Mouse (Mus musculus) heart, postnatal 0 days (tissue): ENCODE measurements around the gene Fgfr2. TPM values are rescaled to one million over a fixed set of nuclear protein-coding genes. Genes with fewer than 3 reads are reported as not detected.

Experiments
- ATAC-seq: fragments of 200-750 bp; cut with Nextera tagmentation; 2 replicates; pipeline ENCODE4 v1.8.0; 2017; ENCODE audit warnings: low read depth, moderate number of reproducible peaks, moderate library complexity; ENCODE audit not compliant: insufficient read depth
- DNase-seq: peaks from one replicate; pipeline ENCODE4 v3.0.0-alpha.2; 2016; ENCODE audit warnings: low spot score
- H3K27ac ChIP-seq: fragments of 300-500 bp; sonication (generic); 2 replicates; pipeline ENCODE4 v1.5.1; 2014; ENCODE audit warnings: low read depth, mild to moderate bottlenecking
- H3K27me3 ChIP-seq: fragments of 300-500 bp; sonication (generic); 2 replicates; pipeline ENCODE4 v1.6.1; 2014; ENCODE audit warnings: low read length, mixed read lengths; ENCODE audit not compliant: control insufficient read depth, insufficient read depth
- H3K36me3 ChIP-seq: fragments of 300-500 bp; sonication (generic); replicated peaks from 2 replicates; pipeline ENCODE4 v1.6.1; 2014; ENCODE audit warnings: low read length, mixed read lengths; ENCODE audit not compliant: control insufficient read depth, insufficient read depth
- H3K4me1 ChIP-seq: fragments of 300-500 bp; sonication (generic); 2 replicates; pipeline ENCODE4 v1.6.1; 2014; ENCODE audit warnings: antibody characterized with exemption; ENCODE audit not compliant: control insufficient read depth, insufficient read depth
- H3K4me2 ChIP-seq: fragments of 300-500 bp; sonication (generic); 2 replicates; pipeline ENCODE4 v1.6.1; 2014; ENCODE audit warnings: low read depth, mild to moderate bottlenecking, low read length, moderate library complexity
- H3K4me3 ChIP-seq: fragments of 300-500 bp; sonication (generic); 2 replicates; pipeline ENCODE4 v1.5.1; 2014; ENCODE audit warnings: low read depth, low read length
- H3K9ac ChIP-seq: fragments of 300-500 bp; sonication (generic); replicated peaks from 2 replicates; pipeline ENCODE4 v1.6.1; 2014; ENCODE audit warnings: low read depth, low read length, mixed read lengths
- H3K9me3 ChIP-seq: fragments of 300-500 bp; sonication (generic); replicated peaks from 2 replicates; pipeline ENCODE4 v1.6.1; 2016; ENCODE audit warnings: low read length; ENCODE audit not compliant: control insufficient read depth
- CTCF ChIP-seq: IDR thresholded peaks from 2 replicates; pipeline ENCODE4 v1.5.1; 2016; ENCODE audit warnings: antibody characterized with exemption, control low read depth, low read depth
- EP300 ChIP-seq: IDR thresholded peaks from 2 replicates; pipeline ENCODE4 v1.6.1; 2016; ENCODE audit warnings: antibody characterized with exemption, low read depth
- WGBS: fragments of 180-500 bp; shearing (Covaris S2); extraction: QIAGEN DNeasy Blood & Tissue Kit; methylation state at CpG from one replicate; pipeline ENCODE4 v1.1.7; 2014; 5-methylcytosine and 5-hydroxymethylcytosine counted together
- polyA plus RNA-seq: library from polyadenylated mRNA; unstranded; fragments of >200 nt; fragmentation: Nextera tagmentation; extraction: Ambion mirVana; gene quantifications from 2 replicates; pipeline ENCODE4 v1.2.1, GENCODE M21; 2015
- total RNA-seq: library from RNA; depleted of rRNA; stranded (reverse); fragments of >200 nt; gene quantifications from 2 replicates; pipeline ENCODE4 v1.2.3, GENCODE M21; 2014; ENCODE audit warnings: low replicate concordance

Fgfr2 gene
- total and polyA plus RNA-seq, 2 experiments from 2014 or later: 3.8 to 11.5 TPM

- WGBS: 44% methylated on average over 8 of the region's 8 CpGs
- DNase-seq: no peak
Observed at GRCm38 (mm10) chr7:131477140-131477539, 1646.0 kb downstream of the Fgfr2 start.

GRCm38 (mm10) chr7:131471551-131471950 lies 1651.6 kb downstream of the Fgfr2 start:
- DNase-seq: no peak
- no peak for ATAC-seq
- Histone ChIP-seq H3K27me3 (no peaks in the 10 kb centered on the region), H3K36me3 (no peaks in the 10 kb centered on the region), H3K4me3 (no peak overlapping the region), H3K27ac (no peak overlapping the region), H3K9ac (no peak overlapping the region), H3K4me2 (no peak overlapping the region), H3K9me3 (no peaks in the 10 kb centered on the region), H3K4me1 (no peaks in the 10 kb centered on the region)
- TF ChIP-seq CTCF (no peak), EP300 (no peak)
- WGBS: 81% methylated on average over 5 of the region's 5 CpGs

More at GRCm38 (mm10) chr7:131477140-131477539, 1646.0 kb downstream of the Fgfr2 start:
- Histone ChIP-seq H3K27me3 (no peaks in the 10 kb centered on the region), H3K9ac (no peak overlapping the region), H3K4me1 (no peaks in the 10 kb centered on the region), H3K9me3 (no peaks in the 10 kb centered on the region), H3K4me3 (no peak overlapping the region), H3K36me3 (no peaks in the 10 kb centered on the region), H3K4me2 (no peak overlapping the region), H3K27ac (no peak overlapping the region)
- TF ChIP-seq CTCF (no peak), EP300 (no peak)
- no peak for ATAC-seq

DNA sequence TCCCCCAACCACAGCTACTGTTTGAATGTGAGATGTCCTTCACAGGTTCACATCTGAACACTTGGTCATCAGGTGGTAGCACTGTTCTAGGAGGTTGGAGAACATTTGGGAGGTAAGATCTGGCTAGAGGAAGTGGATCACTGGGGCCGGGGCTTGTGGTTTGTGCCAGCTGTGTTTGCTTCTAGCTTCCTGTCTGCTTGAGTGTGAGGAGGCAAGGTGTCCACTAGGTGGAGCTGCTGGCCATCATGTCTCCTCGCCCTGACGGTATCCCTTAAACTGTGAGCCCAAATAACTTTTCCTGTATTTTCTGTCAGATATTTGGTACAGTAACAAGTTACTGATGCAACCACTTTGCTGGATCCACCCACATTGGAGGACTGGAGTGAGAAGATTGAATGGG lies 1653.6 kb downstream of the Fgfr2 start:
- ATAC-seq (no peak), DNase-seq (no peak)
- Histone ChIP-seq H3K4me1 (no peaks in the 10 kb centered on the region), H3K27ac (no peak overlapping the region), H3K36me3 (no peaks in the 10 kb centered on the region), H3K9ac (no peak overlapping the region), H3K4me2 (no peak overlapping the region), H3K9me3 (no peaks in the 10 kb centered on the region), H3K27me3 (no peaks in the 10 kb centered on the region), H3K4me3 (no peak overlapping the region)
- WGBS: 59% methylated on average over 3 of the region's 3 CpGs
- TF ChIP-seq CTCF (0 out of 2 replicates have a peak, but pooled peaks have one; percentile 1), EP300 (no peak)

- no peak for ATAC-seq
Observed at GRCm38 (mm10) chr7:131467312-131467711, 1655.8 kb downstream of the Fgfr2 start.

GRCm38 (mm10) chr7:131465735-131466134 lies 1657.4 kb downstream of the Fgfr2 start:
- Histone ChIP-seq H3K36me3 (no peaks in the 10 kb centered on the region), H3K9ac (no peak overlapping the region), H3K4me2 (no peak overlapping the region), H3K9me3 (no peaks in the 10 kb centered on the region), H3K27me3 (no peaks in the 10 kb centered on the region), H3K4me1 (no peaks in the 10 kb centered on the region), H3K27ac (no peak overlapping the region), H3K4me3 (no peak overlapping the region)
- ATAC-seq (no peak), DNase-seq (no peak)
- 50% methylated on average over 3 of the region's 3 CpGs for WGBS
- no peak for TF ChIP-seq EP300
- TF ChIP-seq CTCF: no peak

More at GRCm38 (mm10) chr7:131467312-131467711, 1655.8 kb downstream of the Fgfr2 start:
- Histone ChIP-seq H3K9me3 (no peaks in the 10 kb centered on the region), H3K27ac (no peak overlapping the region), H3K9ac (no peak overlapping the region), H3K4me1 (no peaks in the 10 kb centered on the region), H3K27me3 (no peaks in the 10 kb centered on the region), H3K36me3 (no peaks in the 10 kb centered on the region), H3K4me3 (no peak overlapping the region), H3K4me2 (no peak overlapping the region)
- TF ChIP-seq EP300: no peak
- no peak for TF ChIP-seq CTCF
- 62% methylated on average over 3 of the region's 3 CpGs for WGBS
- DNase-seq: no peak

GRCm38 (mm10) chr7:131465117-131465601 lies 1658.0 kb downstream of the Fgfr2 start:
- Histone ChIP-seq H3K4me3 (no peak overlapping the region), H3K36me3 (no peaks in the 10 kb centered on the region), H3K27ac (no peak overlapping the region), H3K27me3 (no peaks in the 10 kb centered on the region), H3K4me2 (no peak overlapping the region), H3K9ac (no peak overlapping the region), H3K9me3 (no peaks in the 10 kb centered on the region), H3K4me1 (no peaks in the 10 kb centered on the region)
- DNase-seq (no peak), ATAC-seq (no peak)
- 62% methylated on average over 3 of the region's 3 CpGs for whole genome bisulfite sequencing
- no peak for TF ChIP-seq CTCF
- no peak for TF ChIP-seq EP300
